Mouse (Mus musculus) cerebellum, adult 11 months (tissue): Measurements from ENCODE around the gene Pdzrn3.

ENCODE experiments used
- DNase-seq: peaks from one replicate; pipeline ENCODE4 v3.0.0; 2022

Gene Pdzrn3

DNA sequence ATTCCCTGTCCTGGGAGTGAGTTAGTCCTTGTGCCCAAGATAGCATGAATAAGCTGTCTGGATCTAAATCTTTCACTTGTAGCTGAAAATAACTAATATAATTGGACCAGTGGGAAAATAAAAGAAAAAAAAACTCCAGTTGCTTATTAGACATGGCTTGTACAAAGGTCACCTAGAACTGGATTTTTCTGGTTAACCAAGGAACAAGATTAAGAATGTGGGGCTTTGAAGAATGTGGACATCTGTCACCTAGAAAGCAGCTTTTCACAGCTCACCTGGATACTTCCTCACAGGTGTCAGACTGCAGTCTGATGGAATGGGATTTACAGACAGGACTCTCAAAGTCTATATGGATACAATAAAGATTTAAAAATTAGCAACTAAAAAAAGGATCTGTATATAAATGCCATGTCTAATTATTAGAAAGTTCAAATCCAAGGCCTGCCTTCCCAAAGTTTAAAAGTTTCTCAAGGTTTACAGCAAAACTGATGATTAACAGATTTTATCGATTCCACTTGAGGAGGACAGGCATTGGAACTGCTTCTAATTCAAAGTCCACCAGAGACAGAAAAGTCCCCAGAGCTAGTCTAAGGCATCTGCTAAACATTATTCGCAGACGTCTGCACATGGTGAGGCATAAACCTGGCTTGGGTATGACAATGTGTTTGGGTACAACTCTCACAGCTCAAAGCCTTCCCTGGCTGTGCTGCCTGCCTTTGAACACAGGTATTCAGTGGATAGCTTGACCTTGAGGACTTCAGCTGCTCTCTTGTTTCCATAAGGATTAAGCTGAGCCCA, 51.7 kb downstream of the Pdzrn3 start:
- DNase-seq: no peak

GRCm38 (mm10) chr6:101322580-101322979, 55.1 kb downstream of the Pdzrn3 start:
- no peak for DNase-seq

- DNase-seq: no peak
These were observed 57.3 kb downstream of the Pdzrn3 start for GRCm38 (mm10) chr6:101320386-101320785.

GRCm38 (mm10) chr6:101319374-101319967, 58.2 kb downstream of the Pdzrn3 start:
- DNase-seq: no peak

DNA sequence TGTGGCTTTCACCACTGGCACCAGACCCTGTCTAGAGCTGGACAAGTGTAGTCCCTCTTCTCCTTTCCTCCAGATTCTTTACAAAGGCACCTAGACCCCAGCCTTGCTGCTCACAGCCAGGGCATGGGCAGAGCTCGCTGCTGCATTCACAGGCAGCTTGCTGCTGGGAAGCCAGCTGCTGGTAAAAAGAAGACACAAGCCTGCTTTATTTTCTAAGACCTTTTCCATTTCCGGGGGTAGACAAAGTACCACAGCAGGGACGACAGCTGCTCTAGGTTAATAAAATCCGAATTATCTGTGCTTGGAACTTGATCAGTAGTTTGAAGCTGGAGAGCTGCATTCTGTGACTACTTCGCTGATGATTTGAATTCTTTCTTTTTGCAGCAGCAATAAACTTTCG, 59.2 kb downstream of the Pdzrn3 start:
- no peak for DNase-seq

DNA sequence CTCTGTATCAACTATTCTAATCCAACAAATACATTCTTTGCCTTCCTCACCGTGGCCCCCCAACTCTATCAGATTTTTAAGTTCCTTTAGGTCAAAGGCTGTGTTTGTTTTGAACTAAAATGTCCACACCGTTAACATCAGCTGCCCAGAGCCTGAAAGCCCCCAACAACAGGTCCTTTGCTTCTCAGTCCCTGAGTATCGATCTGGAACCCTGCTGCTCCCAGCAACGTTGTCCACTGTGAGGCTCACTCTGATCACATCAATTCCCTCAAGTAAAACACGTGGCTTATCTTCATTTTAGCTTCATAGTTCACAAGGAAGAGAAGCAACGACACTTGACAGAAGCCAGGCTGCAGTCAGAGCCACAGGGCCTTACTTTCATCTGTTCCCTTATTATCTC, 66.3 kb downstream of the Pdzrn3 start:
- no peak for DNase-seq

DNA sequence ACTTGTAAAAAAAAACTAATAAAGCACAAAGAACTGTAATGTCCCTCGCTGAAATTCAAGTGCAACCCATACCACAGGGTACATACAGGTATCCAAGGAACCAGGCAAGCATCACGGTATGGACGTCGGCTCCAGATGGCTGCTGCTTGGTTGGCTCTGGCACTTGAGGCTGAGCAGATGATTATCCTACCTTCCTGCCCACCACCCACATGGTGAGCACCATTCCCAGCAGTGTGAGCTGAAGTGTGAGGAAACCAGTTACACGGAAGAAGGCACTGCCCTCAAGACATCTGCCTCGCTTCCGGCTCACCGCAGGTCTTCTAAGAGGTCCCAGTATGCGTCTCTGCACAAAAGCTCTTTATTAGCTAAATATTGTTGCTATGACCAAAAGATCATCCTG, 67.2 kb downstream of the Pdzrn3 start:
- no peak for DNase-seq

DNA sequence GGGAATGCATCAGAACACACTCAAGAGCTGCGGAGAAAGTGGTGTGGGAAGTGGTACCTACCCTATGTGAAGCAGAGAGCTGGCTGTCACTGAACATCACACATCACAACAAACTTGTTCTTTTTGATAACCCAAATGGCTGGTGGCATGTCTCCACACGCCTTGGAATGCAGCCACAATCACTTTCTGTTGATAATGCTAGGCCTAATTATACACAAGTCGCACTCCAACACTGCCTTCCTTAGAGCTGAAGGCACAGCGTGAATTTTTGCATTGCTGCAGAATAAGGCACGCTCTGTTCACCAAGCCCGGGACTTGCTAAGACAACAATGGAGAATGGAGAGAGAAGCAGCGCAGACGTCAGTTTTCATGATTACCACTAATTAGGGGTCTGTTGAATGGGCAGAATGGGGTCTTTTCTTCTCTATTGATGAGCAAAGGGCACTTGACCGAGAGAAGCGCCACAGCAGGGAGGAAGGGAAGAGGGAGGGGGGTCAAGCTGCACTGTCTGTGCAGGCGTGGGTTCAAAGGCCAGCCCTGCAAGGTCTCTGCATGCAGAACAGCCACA, 69.6 kb downstream of the Pdzrn3 start:
- no peak for DNase-seq

- DNase-seq: no peak
These were observed 70.9 kb downstream of the Pdzrn3 start for GRCm38 (mm10) chr6:101306834-101307233.

DNA sequence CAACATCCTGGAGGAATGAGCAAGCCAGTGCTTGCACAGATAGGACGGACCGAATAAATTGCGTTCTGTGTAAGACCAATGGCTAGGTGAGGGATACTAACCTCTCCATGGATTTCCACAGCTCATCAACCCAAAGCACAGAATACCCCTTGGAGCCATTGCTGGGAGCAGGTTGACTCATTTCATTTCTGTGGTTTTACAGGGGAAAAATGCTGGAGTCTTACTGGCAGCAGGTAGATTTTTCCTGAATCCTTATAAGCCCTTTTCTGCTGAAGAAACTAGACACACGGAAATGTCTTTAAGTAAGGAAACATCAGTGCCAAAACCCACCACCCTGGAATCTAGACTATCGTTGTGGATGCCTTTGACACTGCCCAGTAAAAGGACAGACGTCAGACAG, 72.2 kb downstream of the Pdzrn3 start:
- DNase-seq: no peak

DNA sequence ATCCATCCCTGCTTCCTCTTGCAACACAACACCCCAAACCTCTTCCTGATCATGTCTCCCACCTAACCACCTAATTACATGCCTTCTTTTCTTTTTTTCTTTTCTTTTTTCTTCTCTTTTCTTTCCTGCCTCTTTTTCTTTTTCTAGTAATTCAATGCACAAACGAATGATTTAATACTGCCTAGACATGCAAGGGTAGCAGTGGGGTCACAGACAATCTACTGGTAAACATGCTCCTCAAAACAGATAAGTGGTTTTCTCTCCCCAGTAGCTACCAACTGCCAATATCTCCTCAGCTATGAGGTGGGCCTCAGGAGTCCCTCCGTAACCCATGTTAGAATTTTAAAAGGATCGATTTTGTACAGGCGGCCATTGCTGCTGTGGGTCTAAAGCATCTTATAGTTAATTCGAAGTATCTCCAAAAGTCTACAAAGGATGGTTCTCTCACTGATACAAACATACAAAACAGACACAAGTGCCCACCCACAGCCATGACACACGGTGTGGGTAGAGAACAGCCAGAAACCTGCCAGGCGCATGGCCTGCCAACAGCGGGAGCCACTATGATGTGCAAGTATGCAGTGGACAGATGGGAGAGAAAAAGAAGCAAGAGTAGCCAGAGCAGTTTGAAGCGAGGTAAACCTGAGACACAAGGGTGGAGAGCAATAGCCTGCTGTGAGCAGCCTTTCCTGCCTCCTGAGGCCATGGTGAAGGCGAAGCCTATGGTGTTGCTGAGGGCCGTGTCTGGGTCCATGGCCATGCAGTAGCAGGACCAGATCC, 73.5 kb downstream of the Pdzrn3 start:
- DNase-seq: no peak

DNA sequence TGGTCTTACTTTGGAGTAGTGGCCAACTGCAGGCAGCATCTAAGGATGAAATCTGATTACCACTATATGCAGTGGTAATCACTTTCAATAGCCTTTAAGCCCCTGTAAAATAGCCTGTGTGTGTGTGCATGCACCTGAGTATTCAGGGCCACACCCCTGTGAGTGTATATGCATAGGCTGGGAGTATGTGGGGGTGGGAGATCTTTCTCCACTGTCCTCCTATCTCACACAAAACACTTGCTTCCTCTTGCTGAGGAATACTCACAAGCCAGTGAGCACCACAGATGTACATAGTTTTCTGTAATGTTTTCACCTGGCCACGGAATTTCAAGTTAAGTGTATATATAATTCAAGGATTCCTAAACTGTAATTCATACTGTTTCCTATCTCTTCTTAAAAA, 74.2 kb downstream of the Pdzrn3 start:
- no peak for DNase-seq

- DNase-seq: no peak
These were observed 76.5 kb downstream of the Pdzrn3 start for GRCm38 (mm10) chr6:101301154-101301553.

DNA sequence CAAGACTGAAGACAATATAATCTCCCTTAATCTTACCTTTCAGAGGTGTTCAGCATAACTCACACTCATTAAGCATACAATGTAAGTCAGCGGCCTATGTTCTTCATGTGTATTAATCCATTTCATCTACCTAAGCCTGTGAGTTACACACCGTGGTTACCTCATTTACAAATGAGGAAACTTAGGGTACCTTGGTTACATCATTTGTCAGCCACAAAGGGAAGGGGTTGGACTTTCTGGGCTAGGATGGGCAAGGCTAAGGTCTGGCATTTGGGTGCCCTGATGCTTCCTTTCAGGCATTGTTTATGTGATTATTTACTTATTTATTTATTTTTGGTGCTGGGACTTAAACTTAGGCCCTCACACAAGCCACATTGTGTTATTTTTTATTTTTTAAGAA, 78.3 kb downstream of the Pdzrn3 start:
- DNase-seq: no peak

DNA sequence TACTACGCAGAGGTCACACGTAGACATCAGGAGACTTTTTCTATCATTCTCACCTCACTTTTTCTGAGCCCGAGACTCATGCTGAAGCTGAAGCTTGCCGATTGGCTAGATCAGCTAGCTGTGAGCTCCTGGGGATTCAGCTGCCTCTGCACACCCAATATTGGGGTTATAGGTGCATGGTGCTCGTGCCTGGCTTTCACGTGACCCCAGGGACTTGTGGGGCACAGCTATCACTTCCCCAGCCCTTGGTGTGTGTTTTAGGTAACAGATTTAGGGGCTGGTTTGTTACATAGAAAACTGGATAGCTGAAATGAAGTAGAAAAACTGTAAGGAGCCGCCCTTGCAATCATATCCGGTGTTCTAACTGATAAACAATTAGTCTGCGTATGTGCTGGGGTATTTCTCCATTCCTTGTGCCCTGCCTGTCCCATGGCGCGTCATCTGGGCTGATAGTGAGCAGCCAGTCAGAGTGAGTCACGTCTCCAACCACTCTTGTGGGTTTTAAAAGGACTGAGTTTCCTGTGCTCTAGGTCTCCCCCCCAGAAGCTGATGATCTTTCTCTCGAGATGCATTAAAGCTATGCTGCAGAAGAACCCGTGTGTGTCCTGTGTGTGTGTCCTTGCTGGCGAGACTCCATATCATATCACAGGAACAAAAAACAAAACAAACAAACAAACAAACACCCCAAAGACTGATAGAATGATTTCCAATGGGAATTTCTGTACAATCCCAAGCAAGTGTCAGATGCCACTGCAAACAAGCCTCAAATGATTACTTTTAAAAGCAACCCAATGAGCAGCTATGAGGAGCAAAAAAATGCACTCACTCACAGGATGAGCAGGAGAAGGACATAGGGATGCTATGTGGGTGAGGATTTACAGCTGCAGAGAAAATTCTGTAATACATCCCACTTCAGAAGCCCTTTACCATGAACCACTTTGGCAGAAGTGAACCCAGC, 79.9 kb downstream of the Pdzrn3 start:
- no peak for DNase-seq

GRCm38 (mm10) chr6:101296997-101297396, 80.7 kb downstream of the Pdzrn3 start:
- no peak for DNase-seq

GRCm38 (mm10) chr6:101296280-101296679, 81.4 kb downstream of the Pdzrn3 start:
- DNase-seq: no peak

GRCm38 (mm10) chr6:101293036-101293572, 84.6 kb downstream of the Pdzrn3 start:
- no peak for DNase-seq

DNA sequence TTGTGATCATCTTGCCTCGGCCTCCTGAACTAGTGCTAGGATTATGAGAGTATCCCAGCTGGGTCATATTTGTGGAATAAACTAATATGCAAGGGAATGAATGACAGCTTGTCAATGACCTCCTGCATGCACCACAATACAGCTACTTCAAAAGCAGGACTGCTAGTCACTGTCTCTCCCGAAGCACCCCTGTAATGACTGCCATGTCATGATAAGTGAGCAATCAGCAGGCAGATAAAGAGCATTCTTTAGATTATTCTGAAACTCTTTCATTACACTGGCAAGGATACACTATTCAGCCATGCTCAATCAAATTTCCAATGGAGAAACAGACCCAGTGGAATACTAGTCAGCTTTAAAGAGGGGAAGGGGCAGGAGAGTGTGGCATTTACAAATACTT, 85.8 kb downstream of the Pdzrn3 start:
- no peak for DNase-seq

DNA sequence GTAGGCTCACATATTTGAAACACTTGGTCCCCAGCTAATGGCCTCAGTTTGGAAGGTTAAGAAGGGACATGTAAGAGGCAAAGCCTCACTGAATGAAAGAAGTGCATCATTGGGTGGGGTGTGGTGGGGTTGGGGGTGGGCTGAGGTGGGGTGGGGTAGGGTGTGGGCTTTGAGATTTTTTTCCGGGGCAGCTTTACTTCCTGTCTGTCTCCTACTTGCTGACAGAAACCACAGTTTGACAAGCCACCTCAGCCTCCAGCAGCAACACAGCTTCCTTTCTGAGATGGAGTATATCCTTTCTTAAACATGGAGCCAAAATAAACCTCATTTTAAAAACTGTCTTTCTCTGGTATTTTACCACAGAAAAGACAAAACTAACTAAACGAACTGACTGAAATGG, 87.5 kb downstream of the Pdzrn3 start:
- no peak for DNase-seq

GRCm38 (mm10) chr6:101289428-101289827, 88.3 kb downstream of the Pdzrn3 start:
- DNase-seq: no peak

DNA sequence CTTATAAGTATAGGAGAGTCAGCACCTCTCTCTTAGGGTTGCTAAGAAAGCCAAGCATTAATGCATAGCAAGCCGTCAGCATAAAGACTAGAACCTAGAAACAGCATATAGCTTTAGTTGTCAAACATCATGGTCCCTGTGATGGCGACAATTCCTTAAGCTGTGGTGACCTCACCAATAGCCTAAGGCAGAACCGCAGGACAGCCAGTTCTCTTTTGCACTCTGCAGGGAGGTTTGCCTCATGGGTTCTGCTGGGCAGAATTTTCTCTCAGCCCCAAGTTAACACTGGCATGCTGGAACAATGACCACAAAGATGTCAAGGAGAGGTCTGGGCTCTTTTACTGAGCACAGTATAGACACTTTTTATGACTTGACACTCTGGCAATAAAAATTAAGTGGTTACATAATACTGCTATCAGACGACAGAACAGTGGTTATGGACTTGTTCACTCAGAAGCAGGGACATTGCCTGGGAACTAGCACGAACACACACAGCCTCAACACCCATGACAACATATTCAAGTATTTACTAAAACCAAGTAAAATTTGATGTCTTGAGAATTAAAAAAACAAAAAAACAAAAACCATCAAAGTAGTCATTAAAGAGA, 90.0 kb downstream of the Pdzrn3 start:
- no peak for DNase-seq
